Mouse (Mus musculus) embryonic facial prominence, embryonic 15.5 days (tissue): ENCODE measurements at regions not wholly inside any gene's neighbourhood (a gene's known extent, or its start where the extent isn't known, plus 50 kb on each side); places are given as distances from the start of the nearest gene placed in this dataset.

Source experiments
- ATAC-seq: fragments of 200-750 bp; cut with Nextera tagmentation; 2 replicates; pipeline ENCODE4 v1.8.0; 2017; ENCODE audit warnings: low read depth, moderate TSS enrichment; ENCODE audit not compliant: insufficient number of reproducible peaks, low FRiP score, low TSS enrichment
- H3K27ac ChIP-seq: fragments of 300-500 bp; sonication (generic); replicated peaks from 2 replicates; pipeline ENCODE4 v1.5.1; 2015; ENCODE audit warnings: mild to moderate bottlenecking, inconsistent platforms
- H3K27me3 ChIP-seq: fragments of 300-500 bp; sonication (generic); 2 replicates; pipeline ENCODE4 v1.6.1; 2015; ENCODE audit warnings: inconsistent platforms
- H3K36me3 ChIP-seq: fragments of 300-500 bp; sonication (generic); 2 replicates; pipeline ENCODE4 v1.6.1; 2015; ENCODE audit warnings: mild to moderate bottlenecking, inconsistent platforms
- H3K4me1 ChIP-seq: fragments of 300-500 bp; sonication (generic); 2 replicates; pipeline ENCODE4 v1.6.1; 2015; ENCODE audit warnings: inconsistent platforms
- H3K4me2 ChIP-seq: fragments of 300-500 bp; sonication (generic); replicated peaks from 2 replicates; pipeline ENCODE4 v1.6.1; 2015; ENCODE audit warnings: mild to moderate bottlenecking, inconsistent platforms
- H3K4me3 ChIP-seq: fragments of 300-500 bp; sonication (generic); replicated peaks from 2 replicates; pipeline ENCODE4 v1.5.1; 2015; ENCODE audit warnings: mild to moderate bottlenecking, inconsistent platforms
- H3K9ac ChIP-seq: fragments of 300-500 bp; sonication (generic); 2 replicates; pipeline ENCODE4 v1.6.1; 2015; ENCODE audit warnings: inconsistent platforms
- H3K9me3 ChIP-seq: fragments of 300-500 bp; sonication (generic); replicated peaks from 2 replicates; pipeline ENCODE4 v1.6.1; 2016; ENCODE audit warnings: inconsistent platforms
- whole genome bisulfite sequencing: fragments of 180-500 bp; shearing (Covaris S2); methylation state at CpG from one replicate; pipeline ENCODE4 v1.1.7; 2015; 5-methylcytosine and 5-hydroxymethylcytosine counted together

GRCm38 (mm10) chr13:45326751-45327150, 62.8 kb upstream of the Mylip start:
- 0 out of 2 replicates have a peak, but pooled peaks cover 3% of the 10 kb centered on the region for H3K4me1 ChIP-seq
- no peak for ATAC-seq
- 91% methylated on average over 6 of the region's 6 CpGs for WGBS
- no peaks in the 10 kb centered on the region for H3K36me3 ChIP-seq
- H3K27me3 ChIP-seq = no peaks in the 10 kb centered on the region
- H3K9me3 ChIP-seq = no peaks in the 10 kb centered on the region
- no peak overlapping the region for H3K9ac ChIP-seq
- H3K4me2 ChIP-seq = no peak overlapping the region
- H3K4me3 ChIP-seq = no peak overlapping the region
- H3K27ac ChIP-seq = no peak overlapping the region

GRCm38 (mm10) chr13:45330561-45330960, 59.0 kb upstream of the Mylip start:
- ATAC-seq = no peak
- Histone ChIP-seq H3K27ac (no peak overlapping the region), H3K4me1 (0 out of 2 replicates have a peak, but pooled peaks cover 8% of the 10 kb centered on the region), H3K36me3 (no peaks in the 10 kb centered on the region), H3K4me3 (no peak overlapping the region), H3K4me2 (no peak overlapping the region), H3K9me3 (no peaks in the 10 kb centered on the region), H3K9ac (no peak overlapping the region), H3K27me3 (no peaks in the 10 kb centered on the region)
- 72% methylated on average over 8 of the region's 8 CpGs for WGBS

GRCm38 (mm10) chr13:45332031-45332430, 57.5 kb upstream of the Mylip start:
- 0 out of 2 replicates have a peak, but pooled peaks have one; percentile 19 for ATAC-seq
- Histone ChIP-seq H3K36me3 (no peaks in the 10 kb centered on the region), H3K4me2 (no peak overlapping the region), H3K27me3 (no peaks in the 10 kb centered on the region), H3K4me3 (no peak overlapping the region), H3K4me1 (0 out of 2 replicates have a peak, but pooled peaks cover 8% of the 10 kb centered on the region), H3K9me3 (no peaks in the 10 kb centered on the region), H3K27ac (no peak overlapping the region), H3K9ac (no peak overlapping the region)
- WGBS = 35% methylated on average over 3 of the region's 3 CpGs

GRCm38 (mm10) chr13:45333634-45334033, 55.9 kb upstream of the Mylip start:
- Histone ChIP-seq H3K4me1 (0 out of 2 replicates have a peak, but pooled peaks cover 8% of the 10 kb centered on the region), H3K4me2 (no peak overlapping the region), H3K9ac (no peak overlapping the region), H3K4me3 (no peak overlapping the region), H3K36me3 (no peaks in the 10 kb centered on the region), H3K27me3 (no peaks in the 10 kb centered on the region), H3K27ac (no peak overlapping the region), H3K9me3 (no peaks in the 10 kb centered on the region)
- 72% methylated on average over 5 of the region's 5 CpGs for WGBS
- ATAC-seq = no peak
